Mouse (Mus musculus): ENCODE data around the gene Dido1. TPM values are rescaled to one million over a fixed set of nuclear protein-coding genes. Genes with fewer than 3 reads are reported as not detected.
"Not testable (repeated sequence)": the region's sequence is repeated elsewhere in the genome, so short reads cannot be mapped to it uniquely, and the experiment has no call there.

The Dido1 gene
- polyA plus RNA-seq, 1 experiment from 2014 or later, result 23.6 TPM

GRCm38 (mm10) chr2:180723865-180724264 lies 14.1 kb upstream of the Dido1 start:
- 75% methylated on average over 2 of the region's 2 CpGs for WGBS
- H3K36me3 ChIP-seq, result peaks cover 48% of the 10 kb centered on the region
- ATAC-seq (ENCODE audit: insufficient number of reproducible peaks, low FRiP score), result no peak

GRCm38 (mm10) chr2:180722748-180723147 lies 12.9 kb upstream of the Dido1 start:
- H3K9me3 ChIP-seq (replicated peaks); H3K4me2 ChIP-seq; H3K4me3 ChIP-seq; ATAC-seq (ENCODE audit: insufficient number of reproducible peaks, low FRiP score); H3K27ac ChIP-seq (ENCODE audit: poor library complexity, severe bottlenecking); H3K9ac ChIP-seq; H3K27me3 ChIP-seq (replicated peaks): not testable (repeated sequence)
- Histone ChIP-seq H3K36me3 (peaks cover 59% of the 10 kb centered on the region), H3K4me1 (replicated peaks) (peaks cover 17% of the 10 kb centered on the region)
- WGBS, result 87% methylated on average over 5 of the region's 5 CpGs

More at GRCm38 (mm10) chr2:180723865-180724264, 14.1 kb upstream of the Dido1 start:
- Histone ChIP-seq H3K4me1 (replicated peaks) (peaks cover 17% of the 10 kb centered on the region), H3K9me3 (replicated peaks) (no peaks in the 10 kb centered on the region), H3K27me3 (replicated peaks) (no peaks in the 10 kb centered on the region), H3K27ac (ENCODE audit: poor library complexity, severe bottlenecking) (no peak overlapping the region), H3K9ac (no peak overlapping the region), H3K4me3 (no peak overlapping the region), H3K4me2 (no peak overlapping the region)

GRCm38 (mm10) chr2:180712037-180712689 lies 2.4 kb upstream of the Dido1 start:
- Histone ChIP-seq H3K9ac (no peak overlapping the region), H3K27ac (ENCODE audit: poor library complexity, severe bottlenecking) (no peak overlapping the region), H3K36me3 (peaks cover 25% of the 10 kb centered on the region), H3K9me3 (replicated peaks) (no peaks in the 10 kb centered on the region), H3K27me3 (replicated peaks) (no peaks in the 10 kb centered on the region), H3K4me2 (peak overlapping the region; percentile 4; the same call in 1 of the 2 replicates), H3K4me1 (replicated peaks) (peaks cover 25% of the 10 kb centered on the region), H3K4me3 (no peak overlapping the region)
- ATAC-seq (ENCODE audit: insufficient number of reproducible peaks, low FRiP score), result no peak
- WGBS, result 88% methylated on average over 5 of the region's 5 CpGs

- H3K27me3 ChIP-seq (replicated peaks), result no peaks in the 10 kb centered on the region
- 72% methylated on average over 4 of the region's 4 CpGs for WGBS
- H3K4me2 ChIP-seq, result peak overlapping the region; percentile 83
- no peaks in the 10 kb centered on the region for H3K9me3 ChIP-seq (replicated peaks)
- H3K27ac ChIP-seq (ENCODE audit: poor library complexity, severe bottlenecking), result no peak overlapping the region
- H3K9ac ChIP-seq, result peak overlapping the region; percentile 99
- no peak for ATAC-seq (ENCODE audit: insufficient number of reproducible peaks, low FRiP score)
- peaks cover 22% of the 10 kb centered on the region for H3K36me3 ChIP-seq
- H3K4me1 ChIP-seq (replicated peaks), result peaks cover 25% of the 10 kb centered on the region
- H3K4me3 ChIP-seq, result peak overlapping the region; percentile 100
Observed at GRCm38 (mm10) chr2:180711527-180711926, 1.7 kb upstream of the Dido1 start.

- WGBS, result 2% methylated on average over 64 of the region's 64 CpGs
- peak overlapping the region; percentile 94 for H3K27ac ChIP-seq (ENCODE audit: poor library complexity, severe bottlenecking)
- H3K4me2 ChIP-seq, result peak overlapping the region; percentile 83
- H3K4me3 ChIP-seq, result peak overlapping the region; percentile 100
- peak; percentile 52 for ATAC-seq (ENCODE audit: insufficient number of reproducible peaks, low FRiP score)
- peaks cover 17% of the 10 kb centered on the region for H3K36me3 ChIP-seq
- H3K9me3 ChIP-seq (replicated peaks), result no peaks in the 10 kb centered on the region
- H3K4me1 ChIP-seq (replicated peaks), result peaks cover 26% of the 10 kb centered on the region
- no peaks in the 10 kb centered on the region for H3K27me3 ChIP-seq (replicated peaks)
- H3K9ac ChIP-seq, result peak overlapping the region; percentile 99
Observed at GRCm38 (mm10) chr2:180710276-180711155, 717 bp upstream of the Dido1 start.

GRCm38 (mm10) chr2:180709023-180709922 lies 526 bp downstream of the Dido1 start:
- Histone ChIP-seq H3K27me3 (replicated peaks) (no peaks in the 10 kb centered on the region), H3K9me3 (replicated peaks) (no peaks in the 10 kb centered on the region), H3K4me2 (peak overlapping the region; percentile 69), H3K27ac (ENCODE audit: poor library complexity, severe bottlenecking) (peak overlapping the region; percentile 73), H3K4me1 (replicated peaks) (peaks cover 37% of the 10 kb centered on the region), H3K36me3 (peaks cover 11% of the 10 kb centered on the region), H3K9ac (peak overlapping the region; percentile 89), H3K4me3 (peak overlapping the region; percentile 100)
- ATAC-seq (ENCODE audit: insufficient number of reproducible peaks, low FRiP score), result peak; percentile 40
- under 1% methylated on average over 39 of the region's 39 CpGs for WGBS

GRCm38 (mm10) chr2:180705975-180706374 lies 3.8 kb downstream of the Dido1 start:
- 0 out of 2 replicates have a peak, but pooled peaks cover 4% of the 10 kb centered on the region for H3K36me3 ChIP-seq
- H3K27ac ChIP-seq (ENCODE audit: poor library complexity, severe bottlenecking), result no peak overlapping the region
- H3K27me3 ChIP-seq (replicated peaks), result no peaks in the 10 kb centered on the region
- H3K4me2 ChIP-seq, result no peak overlapping the region
- no peak overlapping the region for H3K4me3 ChIP-seq
- H3K9ac ChIP-seq, result 0 out of 2 replicates have a peak overlapping the region, but pooled peaks have one; percentile 16
- H3K4me1 ChIP-seq (replicated peaks), result peaks cover 41% of the 10 kb centered on the region
- WGBS, result 92% methylated on average over 5 of the region's 5 CpGs
- no peak for ATAC-seq (ENCODE audit: insufficient number of reproducible peaks, low FRiP score)
- no peaks in the 10 kb centered on the region for H3K9me3 ChIP-seq (replicated peaks)

- H3K27ac ChIP-seq (ENCODE audit: poor library complexity, severe bottlenecking), result no peak overlapping the region
- H3K4me1 ChIP-seq (replicated peaks), result peaks cover 48% of the 10 kb centered on the region
- 0 out of 2 replicates have a peak, but pooled peaks cover 4% of the 10 kb centered on the region for H3K36me3 ChIP-seq
- H3K27me3 ChIP-seq (replicated peaks), result no peaks in the 10 kb centered on the region
- no peak overlapping the region for H3K9ac ChIP-seq
- no peak overlapping the region for H3K4me2 ChIP-seq
- no peak for ATAC-seq (ENCODE audit: insufficient number of reproducible peaks, low FRiP score)
- H3K9me3 ChIP-seq (replicated peaks), result no peaks in the 10 kb centered on the region
- 84% methylated on average over 3 of the region's 3 CpGs for WGBS
- H3K4me3 ChIP-seq, result no peak overlapping the region
Observed at GRCm38 (mm10) chr2:180705066-180705465, 4.7 kb downstream of the Dido1 start.

GRCm38 (mm10) chr2:180704591-180704990 lies 5.2 kb downstream of the Dido1 start:
- Histone ChIP-seq H3K36me3 (0 out of 2 replicates have a peak, but pooled peaks cover 4% of the 10 kb centered on the region), H3K4me3 (no peak overlapping the region), H3K9ac (no peak overlapping the region), H3K4me2 (no peak overlapping the region), H3K27ac (ENCODE audit: poor library complexity, severe bottlenecking) (no peak overlapping the region), H3K4me1 (replicated peaks) (peaks cover 52% of the 10 kb centered on the region), H3K9me3 (replicated peaks) (no peaks in the 10 kb centered on the region), H3K27me3 (replicated peaks) (no peaks in the 10 kb centered on the region)
- 81% methylated on average over 8 of the region's 8 CpGs for WGBS
- no peak for ATAC-seq (ENCODE audit: insufficient number of reproducible peaks, low FRiP score)

GRCm38 (mm10) chr2:180703645-180704359 lies 6.0 kb downstream of the Dido1 start:
- Histone ChIP-seq H3K4me1 (replicated peaks) (peaks cover 55% of the 10 kb centered on the region), H3K4me3 (no peak overlapping the region), H3K27ac (ENCODE audit: poor library complexity, severe bottlenecking) (no peak overlapping the region), H3K27me3 (replicated peaks) (no peaks in the 10 kb centered on the region), H3K9ac (no peak overlapping the region), H3K9me3 (replicated peaks) (no peaks in the 10 kb centered on the region), H3K4me2 (no peak overlapping the region), H3K36me3 (0 out of 2 replicates have a peak, but pooled peaks cover 4% of the 10 kb centered on the region)
- 73% methylated on average over 3 of the region's 3 CpGs for WGBS
- ATAC-seq (ENCODE audit: insufficient number of reproducible peaks, low FRiP score), result no peak
